In the genomic region with DNA sequence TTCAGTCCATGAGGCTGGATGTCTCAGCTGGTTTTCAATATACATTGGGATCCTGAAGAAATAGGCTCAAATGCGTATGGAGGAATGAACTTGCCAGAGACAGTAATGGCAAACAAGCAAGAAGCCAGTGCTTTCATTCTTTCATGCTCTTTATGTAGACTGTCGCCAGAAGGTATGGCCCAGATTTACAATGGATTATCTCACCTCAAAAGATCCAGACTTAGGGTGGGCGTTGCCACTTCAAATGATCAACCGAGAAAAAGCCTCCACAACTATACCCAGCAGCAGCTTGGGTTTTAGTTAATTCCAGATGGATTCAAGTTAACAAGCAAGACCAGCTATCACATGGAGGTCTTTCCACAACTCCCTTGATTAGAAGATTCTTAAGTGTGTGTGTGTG, we compare ENCODE assay signal across 13 mouse cellular contexts. TPM values are rescaled to one million over a fixed set of nuclear protein-coding genes. Genes with fewer than 3 reads are reported as not detected.
"Had no signal": no experiment of that assay in that cellular context is flagged by ENCODE, and none has a peak within 500 bp of the region (broad histone marks: within the 10 kb centered on the region; RNA-seq: fewer than 3 reads in every experiment).

No protein-coding gene starts in this region.

- DNase-seq: kidney, adult 2 months; kidney, postnatal 25 days; left cerebral cortex, postnatal 4 days; liver, postnatal 0 days; lung, embryonic 14.5 days; retina, postnatal 1 day; right cerebral cortex, postnatal 4 days; thymus, postnatal 25 days had no signal

RNA-seq across cellular contexts. Expression of a gene that starts 0.8 kb away (rescaled TPM):
- total RNA-seq: layer of hippocampus, adult 8-10 months; layer of hippocampus, postnatal 14 days; left cerebral cortex, adult 8-10 months; left cerebral cortex, postnatal 4 days; megakaryocyte, adult 5-6 weeks; neutrophil, adult 5-6 weeks had no signal

RNA-seq across cellular contexts. Expression of a gene that starts 30.4 kb away (rescaled TPM):
- total RNA-seq: layer of hippocampus, adult 8-10 months; layer of hippocampus, postnatal 14 days; left cerebral cortex, adult 8-10 months; left cerebral cortex, postnatal 4 days; megakaryocyte, adult 5-6 weeks; neutrophil, adult 5-6 weeks had no signal

RNA-seq across cellular contexts. Expression of a gene that starts 52.0 kb away (rescaled TPM):
- total RNA-seq: layer of hippocampus, adult 8-10 months; layer of hippocampus, postnatal 14 days; left cerebral cortex, adult 8-10 months; left cerebral cortex, postnatal 4 days; megakaryocyte, adult 5-6 weeks; neutrophil, adult 5-6 weeks had no signal

RNA-seq across cellular contexts. Expression of a gene that starts 57.1 kb away (rescaled TPM):
- total RNA-seq: layer of hippocampus, adult 8-10 months; layer of hippocampus, postnatal 14 days; left cerebral cortex, adult 8-10 months; left cerebral cortex, postnatal 4 days; megakaryocyte, adult 5-6 weeks; neutrophil, adult 5-6 weeks had no signal
